In genomic region chr7:120830431-120831381, GRCm38 (mm10) we compare ENCODE assay signal across 8 mouse cellular contexts. TPM values are rescaled to one million over a fixed set of nuclear protein-coding genes. Genes with fewer than 3 reads are reported as not detected.
DNase-seq lines count a peak whose midpoint lies in the region; ATAC-seq and TF ChIP-seq lines count a peak whose summit lies in the region.

No protein-coding gene starts in this region.

- TF ChIP-seq EP300 in CH12.LX (IDR thresholded peaks at IDR 0.05; ENCODE audit: low read length): no peak
- peak; percentile 26; the same call in 1 of the 2 replicates for TF ChIP-seq EP300 in heart, postnatal 0 days (IDR thresholded peaks at IDR 0.05; ENCODE audit: low read depth)
- TF ChIP-seq EP300 in lung, postnatal 0 days (IDR thresholded peaks at IDR 0.05): peak; percentile 37; the same call in 1 of the 2 replicates

- no peaks in the 10 kb centered on the region for H3K79me2 ChIP-seq in CH12.LX (replicated peaks; ENCODE audit: control insufficient read depth, extremely low read depth, insufficient read depth, poor library complexity, severe bottlenecking)

- H3K27ac ChIP-seq in CH12.LX (ENCODE audit: insufficient read depth, low read depth): no peak overlapping the region
- no peak overlapping the region for H3K27ac ChIP-seq in bone marrow macrophage, adult 2 months (ENCODE audit: insufficient read depth, low read depth, low read length)
- peak overlapping the region; percentile 88 for H3K27ac ChIP-seq in heart, postnatal 0 days (ENCODE audit: low read depth)
- H3K27ac ChIP-seq in lung, postnatal 0 days (ENCODE audit: low read length): peak overlapping the region; percentile 92

- H3K9me3 ChIP-seq in CH12.LX (replicated peaks; ENCODE audit: low read length): no peaks in the 10 kb centered on the region
- no peaks in the 10 kb centered on the region for H3K9me3 ChIP-seq in heart, postnatal 0 days (replicated peaks; ENCODE audit: control insufficient read depth, low read length)
- H3K9me3 ChIP-seq in lung, postnatal 0 days (ENCODE audit: low read length): no peaks in the 10 kb centered on the region

- H3K36me3 ChIP-seq in CH12.LX (replicated peaks in 1 of 2; ENCODE audit: control insufficient read depth in 1 of 2, insufficient read depth in 1 of 2, low read length in 1 of 2): no peaks in the 10 kb centered on the region
- H3K36me3 ChIP-seq in heart, postnatal 0 days (replicated peaks; ENCODE audit: control insufficient read depth, insufficient read depth, low read length): no peaks in the 10 kb centered on the region
- H3K36me3 ChIP-seq in lung, postnatal 0 days (ENCODE audit: insufficient read depth, low read length): no peaks in the 10 kb centered on the region

- H3K4me2 ChIP-seq in CH12.LX (ENCODE audit: insufficient read depth, low read depth, poor library complexity, severe bottlenecking): peak overlapping the region; percentile 62
- H3K4me2 ChIP-seq in heart, postnatal 0 days (ENCODE audit: low read depth, low read length): peak overlapping the region; percentile 87
- H3K4me2 ChIP-seq in lung, postnatal 0 days (replicated peaks; ENCODE audit: low read depth, low read length): peak overlapping the region; percentile 97

- TF ChIP-seq POLR2A in CH12.LX (IDR thresholded peaks at IDR 0.05; ENCODE audit: low read depth, low read length): no peak
- no peak for TF ChIP-seq POLR2A in bone marrow macrophage, adult 2 months (IDR thresholded peaks at IDR 0.05; ENCODE audit: borderline replicate concordance, low read depth, low read length)

- under 1% methylated on average over 45 of the region's 46 CpGs for WGBS in heart, postnatal 0 days
- WGBS in lung, postnatal 0 days: 1% methylated on average over 46 of the region's 46 CpGs

- peak; percentile 50 for ATAC-seq in erythroid progenitor cell, adult 5-6 weeks (replicated peaks; ENCODE audit: low FRiP score, poor library complexity, severe bottlenecking)
- peak; percentile 65 for ATAC-seq in heart, postnatal 0 days (ENCODE audit: insufficient read depth, low read depth)
- ATAC-seq in lung, postnatal 0 days: peak; percentile 69

- in situ Hi-C loops in CH12.LX (cut with MboI; ENCODE audit: low pct_ligation_motif_present, low pct_unique_long_range_greater_than_20kb, low sequenced_read_pairs): loop anchor here (10.0 kb wide), 1 partner anchor 204 kb away; the partner anchor contains the start of gene Mettl9

- DNase-seq in CH12.LX (ENCODE audit: extremely low read depth): no peak
- DNase-seq in heart, postnatal 0 days (ENCODE audit: low spot score): peak; percentile 77
- DNase-seq in kidney, postnatal 25 days: peak; percentile 85 to 87
- DNase-seq in lung, postnatal 0 days (ENCODE audit: low spot score): peak; percentile 85
- DNase-seq in ovary, postnatal 14 days (ENCODE audit: low spot score): peak; percentile 46
- DNase-seq in thymus, postnatal 4 days: peak; percentile 77

- TF ChIP-seq RAD21 in CH12.LX (IDR thresholded peaks at IDR 0.05; ENCODE audit: low read depth, low read length): no peak

- no peak overlapping the region for H3K9ac ChIP-seq in CH12.LX (ENCODE audit: insufficient read depth, low read depth)
- H3K9ac ChIP-seq in heart, postnatal 0 days (replicated peaks; ENCODE audit: low read depth, low read length): peak overlapping the region; percentile 54
- H3K9ac ChIP-seq in lung, postnatal 0 days (replicated peaks; ENCODE audit: low read depth): peak overlapping the region; percentile 37

- H3K4me3 ChIP-seq in CH12.LX (replicated peaks in 1 of 3; ENCODE audit: low read depth in 2 of 3, low read length in 2 of 3, poor library complexity in 1 of 3): peak overlapping the region; percentile 60 to 72 (median 68)
- H3K4me3 ChIP-seq in bone marrow macrophage, adult 2 months (ENCODE audit: insufficient read depth, low read length): peak overlapping the region; percentile 86
- peak overlapping the region; percentile 60 for H3K4me3 ChIP-seq in heart, postnatal 0 days (ENCODE audit: low read depth, low read length)
- peak overlapping the region; percentile 62 for H3K4me3 ChIP-seq in lung, postnatal 0 days (ENCODE audit: low read depth, low read length)

- peaks cover 0 to 30% of the 10 kb centered on the region in 2 experiments; a peak in 3 of 4 replicates for H3K4me1 ChIP-seq in CH12.LX (ENCODE audit: control insufficient read depth in 1 of 2, insufficient read depth in 2 of 2)
- H3K4me1 ChIP-seq in bone marrow macrophage, adult 2 months (ENCODE audit: control insufficient read depth, insufficient read depth, low read length): peaks cover 31% of the 10 kb centered on the region
- peaks cover 8% of the 10 kb centered on the region for H3K4me1 ChIP-seq in heart, postnatal 0 days (ENCODE audit: control insufficient read depth, insufficient read depth)
- H3K4me1 ChIP-seq in lung, postnatal 0 days (ENCODE audit: insufficient read depth, low read depth, low read length): peaks cover 11% of the 10 kb centered on the region; the same call in 1 of the 2 replicates

- TF ChIP-seq CTCF in CH12.LX (conservative IDR thresholded peaks at IDR 0.05 in 1 of 2, IDR thresholded peaks at IDR 0.05 in 1 of 2; ENCODE audit: low read depth in 2 of 2, low read length in 2 of 2): no peak
- no peak for TF ChIP-seq CTCF in bone marrow macrophage, adult 2 months (IDR thresholded peaks at IDR 0.05; ENCODE audit: low read depth, low read length)
- TF ChIP-seq CTCF in heart, postnatal 0 days (IDR thresholded peaks at IDR 0.05; ENCODE audit: low read depth): no peak
- TF ChIP-seq CTCF in lung, postnatal 0 days (IDR thresholded peaks at IDR 0.05): no peak; the same call in 1 of the 2 replicates

- dilution Hi-C loops in CH12.LX (cut with MboI; ENCODE audit: extremely low pct_ligation_motif_present, extremely low pct_unique_long_range_greater_than_20kb, low sequenced_read_pairs): no loop called here

- H3K27me3 ChIP-seq in CH12.LX (replicated peaks): peaks cover 59% of the 10 kb centered on the region
- H3K27me3 ChIP-seq in heart, postnatal 0 days (ENCODE audit: control insufficient read depth, insufficient read depth, low read length): no peaks in the 10 kb centered on the region
- H3K27me3 ChIP-seq in lung, postnatal 0 days (replicated peaks; ENCODE audit: insufficient read depth, low read length): no peaks in the 10 kb centered on the region

TF ChIP-seq in CH12.LX, 34 proteins besides CTCF, POLR2A, EP300 and RAD21:
- TF ChIP-seq JUN (IDR thresholded peaks at IDR 0.05; ENCODE audit: insufficient read depth, low read depth, low read length) (no peak), MEF2A (IDR thresholded peaks at IDR 0.05; ENCODE audit: borderline replicate concordance, low read depth, low read length) (no peak), NRF1 (IDR thresholded peaks at IDR 0.05; ENCODE audit: low read depth, low read length) (0 out of 2 replicates have a peak, but pooled peaks have one; percentile 11), MXI1 (IDR thresholded peaks at IDR 0.05; ENCODE audit: low read depth, low read length) (no peak)

RNA-seq across cellular contexts. Expression of gene Eef2k, which starts 11.9 kb away (rescaled TPM):
- total RNA-seq in CH12.LX (2012; rRNA removed): 8.0 and 13.9 TPM in 2 replicates
- total RNA-seq in CH12.LX (2014; rRNA removed): 5.0 and 5.5 TPM in 2 replicates
- polyA plus RNA-seq in CH12.LX (2012; ENCODE audit: insufficient read length, low read depth): 13.7 and 15.5 TPM in 2 replicates
- 10.4 and 15.1 TPM in 2 replicates for polyA plus RNA-seq in bone marrow macrophage, adult 2 months (2012; ENCODE audit: insufficient read depth, insufficient read length, missing spikeins)
- total RNA-seq in erythroid progenitor cell, adult 5-6 weeks (2015; ENCODE audit: low replicate concordance): 35.6 and 62.3 TPM in 2 replicates
- total RNA-seq in erythroid progenitor cell, adult 5-6 weeks (2017; ENCODE audit: low replicate concordance): 80.2 and 225 TPM in 2 replicates
- 31.9 and 48.2 TPM in 2 replicates for total RNA-seq in heart, postnatal 0 days (2014; rRNA removed; ENCODE audit: low replicate concordance)
- polyA plus RNA-seq in heart, postnatal 0 days (2015; fragmentation: Nextera tagmentation; extraction: Ambion mirVana): 22.7 and 23.6 TPM in 2 replicates
- 16.0 and 16.8 TPM in 2 replicates for polyA plus RNA-seq in lung, postnatal 0 days (2015; fragmentation: Nextera tagmentation; extraction: Ambion mirVana)

RNA-seq across cellular contexts. Expression of gene Gm5737, which starts 18.5 kb away (rescaled TPM):
- total RNA-seq in CH12.LX (2012; rRNA removed) (not detected in 2 replicates), CH12.LX (2014; rRNA removed) (not detected in 2 replicates)
- not detected in 2 replicates for polyA plus RNA-seq in CH12.LX (2012; ENCODE audit: insufficient read length, low read depth)
- polyA plus RNA-seq in bone marrow macrophage, adult 2 months (2012; ENCODE audit: insufficient read depth, insufficient read length, missing spikeins): not detected in 2 replicates
- total RNA-seq in erythroid progenitor cell, adult 5-6 weeks (2015; ENCODE audit: low replicate concordance): not detected in 2 replicates
- not detected in 2 replicates for total RNA-seq in erythroid progenitor cell, adult 5-6 weeks (2017; ENCODE audit: low replicate concordance)
- not detected in 2 replicates for total RNA-seq in heart, postnatal 0 days (2014; rRNA removed; ENCODE audit: low replicate concordance)
- not detected in 2 replicates for polyA plus RNA-seq in heart, postnatal 0 days (2015; fragmentation: Nextera tagmentation; extraction: Ambion mirVana)
- not detected in 2 replicates for polyA plus RNA-seq in lung, postnatal 0 days (2015; fragmentation: Nextera tagmentation; extraction: Ambion mirVana)

Comparison
In these comparisons a context has a peak if more than half of its experiments do, and no peak if none do; other contexts are left out.
1. H3K27ac ChIP-seq: peak in heart, postnatal 0 days (single experiment) and lung, postnatal 0 days (single experiment); none in CH12.LX (single experiment) and bone marrow macrophage, adult 2 months (single experiment).
2. Peak in every context shown above with its lines, with median percentiles within 50 percentile points of each other: H3K4me2 ChIP-seq, H3K4me3 ChIP-seq and ATAC-seq.